Mouse (Mus musculus) ovary, postnatal 36 days (tissue): ENCODE measurements at regions not wholly inside any gene's neighbourhood (a gene's known extent, or its start where the extent isn't known, plus 50 kb on each side); places are given as distances from the start of the nearest gene placed in this dataset.
A peak's percentile ranks its signal among the peaks of the same experiment; 100 is the strongest.

Source experiments
- DNase-seq: peaks from one replicate; pipeline ENCODE4 v3.0.0; 2022; ENCODE audit warnings: low spot score, mixed read lengths

DNA sequence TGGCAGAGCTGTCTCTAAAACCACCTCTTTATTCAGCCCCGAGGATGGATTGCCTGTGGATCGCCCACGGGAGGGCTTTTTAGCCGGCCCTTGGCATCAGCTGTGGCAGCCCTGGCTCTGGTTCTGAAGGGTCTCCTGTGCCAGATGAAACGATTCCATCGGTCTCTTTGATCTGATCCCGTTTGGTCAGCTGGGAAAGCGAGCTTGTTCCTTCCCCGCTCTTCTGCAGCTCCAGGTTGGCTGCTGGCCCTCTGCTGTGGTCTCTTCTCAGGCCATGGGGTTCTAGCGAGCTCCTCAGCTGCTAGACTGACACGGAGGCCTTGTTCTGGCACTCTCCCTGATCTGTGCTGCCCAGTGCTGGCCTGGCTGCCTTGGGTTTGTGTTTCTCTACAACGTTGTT, 165.6 kb upstream of the Dkk2 start:
- peak; percentile 10 for DNase-seq

DNA sequence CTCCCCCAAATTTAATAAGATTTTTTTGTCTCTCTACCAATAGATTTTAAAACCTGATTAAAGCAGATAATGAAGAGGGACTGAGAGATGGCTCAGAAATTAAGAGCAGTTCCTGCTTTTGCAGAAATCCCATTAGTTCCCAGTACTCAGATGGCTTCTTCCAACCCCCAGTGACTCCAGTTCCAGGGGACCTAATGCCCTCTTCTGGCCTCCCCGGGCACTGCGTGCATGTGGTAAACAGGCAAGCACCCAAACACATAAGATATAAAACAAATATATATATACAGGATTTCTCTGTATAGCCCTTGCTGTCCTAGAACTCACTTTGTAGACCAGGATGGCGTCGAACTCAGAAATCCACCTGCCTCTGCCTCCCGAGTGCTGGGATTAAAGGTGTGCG, 163.9 kb upstream of the Dkk2 start:
- no peak for DNase-seq

DNA sequence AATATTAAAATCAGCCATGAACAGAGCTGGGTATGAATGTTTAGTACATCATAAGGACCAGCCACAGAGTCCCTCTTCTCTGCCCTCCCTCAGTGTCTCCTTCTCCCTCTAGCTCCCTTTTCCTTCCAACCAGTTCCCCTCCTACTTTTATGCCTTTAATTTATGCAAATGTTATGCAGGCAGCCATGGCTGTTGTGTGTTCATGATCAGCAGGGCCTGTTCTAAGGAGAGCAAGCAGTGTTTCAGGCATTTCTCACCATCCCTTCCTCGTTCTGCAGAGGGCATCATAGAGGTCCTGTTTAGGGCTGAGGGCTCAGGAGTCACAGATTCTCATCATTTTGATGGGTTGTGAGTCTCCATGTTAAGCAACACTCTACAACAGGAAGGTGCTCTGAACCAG, 162.4 kb upstream of the Dkk2 start:
- no peak for DNase-seq

DNA sequence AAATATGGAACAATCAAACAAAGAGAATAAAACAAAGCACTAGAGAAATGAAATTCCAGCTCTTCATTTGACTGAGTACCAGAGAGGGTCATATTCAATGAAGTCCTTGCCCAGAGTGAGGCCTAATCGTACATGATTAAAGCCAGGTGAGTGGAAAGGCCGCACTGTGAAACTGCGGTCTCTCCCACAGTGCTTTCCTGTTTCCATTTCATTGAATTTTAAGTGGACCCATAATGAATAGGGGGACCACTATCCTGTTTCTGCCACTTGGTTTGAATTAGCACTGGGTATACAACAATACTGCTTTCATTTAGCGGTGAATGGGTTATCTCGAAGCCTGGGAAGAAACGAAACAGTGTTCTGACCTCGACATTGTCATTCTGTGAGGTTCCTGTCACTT, 144.2 kb upstream of the Dkk2 start:
- DNase-seq = no peak

DNA sequence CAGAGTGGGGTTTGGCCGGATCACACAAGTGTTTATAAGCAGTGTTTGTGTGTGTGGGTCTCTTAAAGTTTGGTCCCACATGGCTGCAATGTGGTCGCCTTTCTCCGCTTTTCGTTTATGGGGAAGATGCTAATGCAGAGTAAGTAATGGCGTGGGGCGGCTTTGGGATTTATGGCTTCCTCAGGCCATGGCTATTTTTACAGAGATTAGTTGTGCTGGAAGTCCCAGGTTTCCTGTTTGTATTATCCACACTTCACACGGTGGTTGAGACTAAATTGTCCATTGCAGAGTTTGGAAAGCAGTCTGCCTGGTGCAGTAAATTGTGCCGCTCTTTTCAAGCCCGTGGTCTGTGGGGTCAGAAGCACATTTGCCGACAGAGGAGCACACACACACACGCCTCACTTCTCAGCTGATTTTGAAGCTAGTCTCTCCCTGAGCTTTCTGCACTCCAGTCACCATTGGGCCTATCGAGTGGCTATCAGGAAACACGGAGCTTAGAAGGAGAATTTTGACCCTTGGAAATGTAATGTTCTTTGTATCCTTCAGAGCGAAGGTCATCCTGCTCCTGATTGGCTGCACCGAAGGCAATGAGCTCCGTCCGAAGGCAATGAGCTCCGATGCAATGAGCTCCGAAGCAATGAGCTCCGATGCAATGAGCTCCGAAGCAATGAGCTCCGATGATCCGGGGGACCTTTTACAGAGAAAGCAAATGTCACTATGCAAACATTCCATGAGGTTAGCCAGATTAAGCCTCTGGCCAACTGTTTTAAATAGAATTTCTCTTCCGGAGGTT, 142.9 kb upstream of the Dkk2 start:
- no peak for DNase-seq

DNA sequence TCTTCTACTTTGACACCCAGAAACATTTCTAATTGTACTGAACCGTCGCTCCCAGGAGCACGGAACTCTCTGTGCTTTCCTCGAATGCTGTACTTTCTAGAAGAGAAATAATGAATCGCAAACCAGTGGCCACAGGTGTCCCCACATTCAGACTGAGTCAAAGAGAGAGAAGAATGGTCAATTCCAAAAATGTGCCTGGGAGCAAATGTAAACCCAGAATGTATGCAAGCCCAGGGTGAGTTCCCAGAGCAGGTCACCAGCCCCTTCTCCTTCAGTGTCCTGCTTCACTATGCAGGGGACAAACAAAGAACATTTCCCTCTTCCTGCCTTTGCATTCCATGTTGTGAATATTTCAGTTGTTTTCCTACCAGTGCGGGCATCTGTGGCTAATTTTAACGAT, 141.7 kb upstream of the Dkk2 start:
- no peak for DNase-seq

DNA sequence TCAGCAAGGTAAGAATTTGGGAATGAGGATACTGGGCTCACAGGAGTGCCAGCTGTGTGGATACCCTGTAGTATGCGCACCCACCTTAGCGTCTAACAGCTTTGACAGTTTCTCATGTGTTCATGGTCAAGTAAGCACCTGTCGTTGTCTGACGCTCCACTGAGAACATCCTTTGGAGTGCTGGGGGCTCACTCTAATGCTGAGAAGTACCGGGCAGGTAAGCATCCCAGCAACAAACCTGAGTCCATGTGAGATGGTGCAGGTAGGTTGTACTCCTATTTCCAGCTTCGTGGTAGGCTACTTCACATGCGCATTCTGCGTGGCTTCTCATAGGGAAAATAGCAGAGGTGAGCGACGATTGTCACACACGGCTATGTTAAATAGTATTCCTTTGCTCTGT, 129.3 kb upstream of the Dkk2 start:
- no peak for DNase-seq

DNA sequence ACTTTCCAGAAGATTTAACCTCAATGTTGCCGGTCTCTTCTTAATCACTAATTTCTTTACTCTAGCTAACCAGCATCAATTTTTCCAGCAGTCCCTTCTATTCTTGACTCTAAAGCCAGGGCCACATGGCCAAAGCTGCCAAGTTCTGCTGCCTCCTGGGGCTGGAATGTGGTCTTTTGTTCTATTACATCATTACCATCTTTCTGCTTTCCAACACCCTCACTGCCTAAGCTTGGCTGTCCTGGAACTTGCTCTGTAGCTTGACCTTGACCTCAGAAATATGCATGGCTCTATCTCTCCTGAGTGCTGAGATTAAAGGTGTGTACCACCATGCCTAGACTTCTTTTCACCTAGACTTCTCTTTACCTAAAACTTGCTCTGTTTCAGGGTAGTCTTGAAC, 124.5 kb upstream of the Dkk2 start:
- no peak for DNase-seq

DNA sequence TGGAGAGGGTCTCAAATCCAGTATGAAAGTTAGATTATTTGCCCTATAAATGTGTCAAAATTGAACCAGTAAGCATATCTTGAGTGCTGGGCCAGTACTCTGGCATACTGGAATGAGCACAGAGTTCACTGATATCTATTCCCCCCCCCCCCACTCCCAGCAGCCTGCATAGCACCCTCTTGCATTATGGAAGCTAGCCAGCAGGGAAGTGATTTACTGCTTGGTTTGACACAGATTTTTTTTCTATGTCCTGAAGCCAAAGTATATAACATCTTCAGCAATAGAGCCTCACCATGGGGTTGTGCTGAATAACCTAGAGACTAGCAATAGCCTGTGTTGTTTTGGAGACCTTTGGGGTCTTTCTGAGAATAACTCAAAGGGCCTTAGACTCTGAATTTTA, 123.5 kb upstream of the Dkk2 start:
- DNase-seq = no peak

DNA sequence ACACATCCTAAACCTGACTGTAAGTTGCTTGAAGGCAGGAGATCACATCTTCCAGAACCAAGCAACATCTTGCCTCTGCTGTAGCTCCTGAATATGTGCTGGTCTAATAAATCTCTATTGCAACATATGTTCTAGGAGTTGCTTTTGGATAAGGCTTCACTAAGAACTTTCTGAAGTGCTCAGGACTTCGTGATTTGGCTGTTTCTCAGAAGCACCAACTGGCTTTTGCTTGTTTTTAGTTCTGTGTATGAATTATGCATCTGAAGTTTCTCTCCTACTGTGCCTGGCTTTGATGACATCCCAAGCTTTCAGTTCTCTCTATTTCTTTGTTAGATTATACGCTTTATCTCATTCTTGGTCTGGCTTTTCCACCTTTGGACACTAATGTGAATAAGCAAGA, 122.2 kb upstream of the Dkk2 start:
- no peak for DNase-seq

DNA sequence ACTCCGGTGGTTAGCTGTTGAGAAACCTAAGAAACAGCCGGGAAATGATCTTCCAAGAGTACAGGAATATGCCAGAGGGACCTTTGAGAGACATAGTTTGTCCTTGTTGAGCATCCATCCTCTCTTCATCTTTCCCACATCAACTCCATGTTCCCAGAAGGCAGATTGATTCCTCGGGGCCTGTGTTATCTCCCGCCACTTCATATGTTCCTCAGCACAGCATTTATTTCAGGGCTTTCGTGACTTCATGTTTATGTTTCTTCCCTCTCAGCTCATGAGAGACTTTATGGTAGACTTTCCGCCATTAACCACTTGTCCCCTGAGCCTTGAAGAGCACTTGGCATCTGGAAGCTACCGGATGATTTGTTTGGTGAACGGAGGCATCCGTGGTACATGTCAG, 120.1 kb upstream of the Dkk2 start:
- no peak for DNase-seq

DNA sequence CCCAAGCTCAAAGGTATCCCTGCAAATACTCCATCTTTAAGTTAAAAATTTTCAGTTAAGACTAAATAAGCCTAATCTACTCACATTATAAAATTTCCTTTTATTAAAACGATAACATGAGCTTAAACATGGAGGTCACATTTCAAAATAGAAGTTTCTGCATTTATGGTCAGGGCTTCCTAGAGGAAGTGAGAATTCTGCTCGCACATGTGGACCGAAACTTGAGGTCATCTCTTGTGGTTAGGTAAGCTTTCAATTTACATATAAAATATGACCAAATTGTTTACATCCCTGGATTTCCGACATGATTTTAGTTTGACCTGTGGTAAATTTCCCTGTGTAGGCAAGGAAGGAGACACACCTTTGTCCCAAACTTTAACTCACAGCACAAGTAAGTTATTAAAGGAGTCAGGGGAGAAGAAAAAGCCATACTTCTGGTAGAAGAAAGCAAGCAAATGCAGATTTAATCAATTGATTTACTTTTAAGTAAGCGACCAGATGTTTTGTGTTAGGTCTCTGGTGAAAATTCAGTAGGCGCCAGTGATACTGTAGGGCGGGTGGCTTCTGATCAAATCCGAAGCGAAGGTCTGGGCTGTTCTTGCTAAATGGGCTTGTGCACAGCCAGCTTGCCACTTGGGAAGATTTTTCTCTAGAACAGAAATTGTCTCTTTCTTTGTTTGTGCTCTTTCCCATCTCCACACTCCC, 119.5 kb upstream of the Dkk2 start:
- no peak for DNase-seq

DNA sequence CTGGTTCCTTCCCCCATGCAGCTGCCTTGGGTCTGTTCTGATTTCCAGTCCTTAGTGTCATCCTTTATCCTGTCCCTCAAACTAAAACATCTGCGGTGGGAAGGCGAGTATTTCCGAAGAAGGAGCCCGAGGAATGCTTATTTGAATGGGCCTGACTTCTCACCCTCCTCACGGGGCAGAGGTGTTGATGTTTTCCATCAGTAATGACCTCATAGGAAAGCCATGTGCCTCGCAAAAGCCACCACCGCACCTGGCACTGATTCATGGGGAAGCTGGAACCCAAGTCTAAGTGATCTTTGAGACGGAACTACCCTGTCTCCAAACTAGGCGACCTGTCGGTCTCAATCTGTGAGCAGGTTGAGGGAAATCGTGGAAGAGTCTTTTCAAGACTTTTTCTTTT, 117.8 kb upstream of the Dkk2 start:
- DNase-seq = no peak

DNA sequence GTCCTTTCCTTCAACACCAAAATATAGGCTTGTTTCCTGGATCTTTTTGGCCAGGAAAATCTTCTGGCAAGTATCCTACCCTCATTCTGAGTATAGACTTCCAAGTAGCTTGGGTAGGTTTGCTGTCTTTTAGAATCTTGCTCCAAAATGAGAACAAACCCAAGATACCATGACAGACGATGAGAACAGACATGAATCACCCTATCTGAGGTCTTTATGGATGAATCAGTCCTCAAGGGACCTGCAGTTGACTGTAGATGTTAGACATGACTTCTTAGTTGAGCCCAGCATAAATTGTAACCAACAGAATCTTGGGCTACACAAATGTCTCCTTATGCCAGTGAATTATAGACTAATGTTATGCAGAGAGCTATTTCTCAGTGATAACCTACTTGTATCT, 114.3 kb upstream of the Dkk2 start:
- DNase-seq = no peak

DNA sequence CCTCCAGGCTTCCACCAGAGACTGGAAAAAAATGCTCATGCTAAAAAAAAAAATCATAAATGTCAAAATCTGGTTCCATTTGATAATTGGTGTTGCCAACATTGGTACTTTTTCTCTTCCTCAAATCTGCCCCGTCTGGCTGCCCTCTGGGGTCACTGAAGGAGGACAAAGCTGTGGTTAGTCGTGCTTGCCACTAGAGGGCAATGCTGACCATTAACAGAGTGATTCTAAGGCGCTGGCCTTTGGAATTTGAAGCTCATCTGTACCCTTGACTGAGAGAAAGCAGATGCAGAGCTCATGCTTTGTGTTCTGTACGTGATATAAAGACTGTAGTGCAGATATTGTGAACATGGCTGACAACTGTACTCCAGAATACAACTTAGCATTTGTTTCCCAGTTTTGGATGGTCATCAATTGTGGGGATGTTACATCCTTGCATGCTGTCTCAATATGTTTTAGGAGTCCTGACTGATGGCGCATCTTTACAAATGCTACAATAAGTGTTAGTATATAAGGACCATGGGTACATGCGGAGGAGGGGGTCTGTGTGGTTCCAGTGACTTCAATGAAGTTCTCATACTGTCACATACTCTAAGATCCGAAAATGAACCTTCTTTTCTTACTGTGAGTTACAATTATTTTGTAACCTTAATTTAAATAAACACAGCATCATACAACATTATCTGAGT, 109.0 kb upstream of the Dkk2 start:
- peak; percentile 14 for DNase-seq

DNA sequence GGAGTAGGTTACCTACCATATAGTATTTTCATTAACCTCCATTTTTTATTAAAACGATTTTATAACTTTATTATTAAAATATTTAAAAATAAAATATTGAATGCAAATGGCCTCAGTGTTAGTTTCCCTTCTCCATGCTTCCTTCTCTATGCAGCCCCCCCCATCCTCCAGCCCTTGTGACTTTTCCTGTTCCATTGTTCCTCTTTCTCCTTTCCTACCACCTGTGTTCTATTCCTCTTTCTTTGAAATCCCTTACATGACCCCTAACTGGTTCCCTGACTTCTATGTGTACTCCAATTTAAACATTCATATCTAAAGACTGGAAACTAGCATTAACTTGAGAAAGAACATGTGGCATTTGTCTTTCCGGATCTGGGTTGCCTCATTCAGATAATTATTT, 101.8 kb upstream of the Dkk2 start:
- no peak for DNase-seq

DNA sequence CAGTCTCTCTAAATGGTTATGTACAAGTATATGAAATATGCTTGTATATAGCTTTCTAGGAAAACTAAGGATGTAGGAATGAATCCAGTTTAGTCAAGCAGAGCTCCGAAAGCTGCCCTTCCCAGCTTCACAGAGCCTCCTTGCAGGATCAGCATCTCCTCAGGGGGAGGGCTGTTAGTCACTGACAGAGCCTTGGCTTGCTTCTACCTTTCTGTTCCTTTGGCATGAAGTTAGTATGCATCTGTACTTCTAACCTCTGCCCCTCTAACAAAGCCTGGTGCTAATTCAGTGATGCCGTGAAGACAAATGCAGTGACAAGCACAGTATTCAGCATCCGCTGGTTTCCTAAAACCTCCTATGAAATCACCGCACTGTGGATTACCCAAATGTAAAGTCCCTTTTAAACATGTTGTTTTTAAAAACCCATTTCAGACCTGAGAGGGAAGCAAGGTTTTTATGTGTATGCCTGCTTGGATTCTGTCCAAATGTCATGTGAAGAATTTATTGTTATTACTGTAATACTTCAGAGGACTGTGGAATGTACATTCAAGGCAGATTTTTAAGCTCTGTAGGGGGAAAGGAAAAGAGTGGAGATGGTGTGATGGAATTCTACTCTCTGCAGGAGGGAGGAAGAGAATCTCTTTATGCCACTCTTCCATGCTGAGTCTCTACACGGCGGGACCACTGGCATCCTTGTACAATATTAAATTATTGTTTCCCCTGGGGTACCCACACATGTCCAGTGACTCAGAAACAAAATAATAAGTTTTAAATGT, 86.1 kb upstream of the Dkk2 start:
- DNase-seq = no peak

DNA sequence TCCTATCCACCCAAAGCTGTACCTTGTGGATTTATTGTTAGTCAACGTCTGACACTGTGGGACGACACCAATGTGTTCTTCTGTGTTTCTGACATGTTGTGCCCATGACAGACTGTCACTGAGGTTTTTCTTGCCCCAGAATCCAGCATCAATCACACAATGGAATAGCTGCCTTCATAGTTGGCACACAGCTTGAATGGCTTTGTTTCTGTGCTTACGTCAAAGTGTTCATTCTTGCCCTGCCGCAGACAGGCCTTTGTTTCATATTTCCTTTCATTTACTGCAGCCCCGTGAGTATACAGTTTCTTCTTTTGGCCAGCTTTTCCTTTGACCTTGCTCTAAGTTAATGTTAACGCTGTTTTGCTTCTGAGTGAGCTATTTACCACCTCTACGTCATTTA, 78.9 kb upstream of the Dkk2 start:
- DNase-seq = no peak

DNA sequence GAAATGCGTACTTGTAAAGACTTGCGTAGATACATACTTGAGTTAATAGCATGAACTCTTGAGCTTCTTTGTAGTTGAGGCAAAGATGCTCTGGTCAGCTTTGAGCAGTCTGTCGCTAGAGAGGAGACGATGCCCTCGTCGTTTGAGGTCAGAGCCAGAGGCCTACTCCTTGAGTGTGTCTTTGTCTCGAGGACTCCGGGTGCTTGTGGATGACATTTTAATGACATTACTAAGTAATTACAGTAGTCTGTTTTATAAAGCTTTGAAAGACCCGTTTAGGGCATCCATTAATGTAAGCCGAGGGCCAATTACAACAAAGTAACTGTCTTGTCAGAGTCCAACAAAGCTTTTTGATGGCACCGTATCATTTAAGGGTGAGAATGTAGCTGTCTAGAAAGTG, 78.2 kb upstream of the Dkk2 start:
- no peak for DNase-seq

DNA sequence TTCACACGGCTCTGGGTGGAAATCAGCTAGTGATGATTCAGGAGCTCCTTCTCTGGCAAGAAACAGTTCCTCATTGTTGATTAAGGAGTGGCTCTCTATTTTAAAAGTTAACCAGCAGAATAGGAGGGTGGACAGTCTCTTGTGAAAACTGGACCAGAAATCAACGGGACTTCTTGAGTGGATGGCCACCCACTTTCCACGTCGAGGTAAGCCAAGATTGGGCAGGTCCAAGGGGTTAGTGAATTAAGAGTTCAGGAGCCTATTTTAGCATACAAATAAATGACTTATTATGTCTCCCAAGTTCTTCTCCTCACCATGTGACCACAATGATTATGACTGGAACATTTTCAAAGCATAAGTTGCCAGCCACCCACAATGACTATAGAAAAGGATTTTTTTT, 77.7 kb upstream of the Dkk2 start:
- no peak for DNase-seq

DNA sequence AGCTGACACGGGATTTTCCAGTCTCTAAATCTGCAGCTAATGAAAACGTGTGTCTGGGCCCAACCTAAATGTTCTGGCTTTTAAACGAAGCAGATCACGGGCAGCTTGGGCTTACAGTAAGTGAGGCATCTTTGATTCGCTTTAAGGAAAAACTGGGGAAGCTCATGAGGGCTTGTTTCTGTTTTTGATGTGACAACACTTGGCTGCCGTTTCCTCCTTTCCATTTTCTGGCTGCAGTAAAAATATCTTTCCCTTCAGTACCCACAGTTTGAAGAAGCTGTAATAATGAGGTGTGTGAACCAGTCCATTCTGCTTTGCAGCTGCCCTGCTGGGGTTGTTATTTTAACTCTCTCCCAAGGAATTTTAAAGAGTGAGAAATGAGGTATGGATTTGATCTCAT, 69.9 kb upstream of the Dkk2 start:
- DNase-seq = no peak

DNA sequence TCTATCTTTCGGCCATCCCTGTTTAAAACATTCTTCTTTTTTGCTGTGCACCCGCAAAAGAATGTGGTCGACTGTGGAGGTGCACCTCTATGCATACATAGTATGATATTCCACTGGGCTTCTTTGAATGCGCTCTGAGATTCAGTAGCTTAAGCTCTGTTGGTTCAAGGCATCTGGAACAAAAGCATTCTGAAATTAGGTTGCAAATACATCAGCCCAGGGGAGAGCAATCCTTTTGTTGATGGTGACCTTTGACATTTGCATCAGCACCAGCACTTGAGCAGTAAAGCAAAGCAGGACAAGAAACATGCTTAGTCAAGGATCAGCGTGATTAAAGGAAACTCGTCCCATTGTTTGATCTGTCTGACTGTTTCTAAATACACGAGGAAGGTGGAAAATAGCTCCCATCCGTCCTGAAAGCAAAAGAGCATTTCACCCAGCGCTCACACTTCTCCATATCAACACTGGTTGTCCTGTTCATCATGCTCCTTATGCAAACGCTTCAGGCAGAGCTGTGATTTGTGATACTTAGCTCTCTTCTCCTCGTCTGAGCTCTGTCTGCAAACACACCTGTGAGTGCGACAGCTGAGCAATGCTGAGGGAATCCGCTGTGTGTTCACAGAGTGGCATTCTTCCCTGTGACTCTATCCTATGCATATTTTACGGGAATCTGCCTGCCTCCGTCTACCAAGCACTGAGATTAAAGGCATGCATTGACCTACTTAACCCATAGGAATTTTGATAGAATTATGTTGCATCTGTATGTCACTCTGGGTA, 67.4 kb upstream of the Dkk2 start:
- DNase-seq = no peak
